Mouse (Mus musculus) heart, embryonic 16.5 days (tissue): ENCODE measurements around the gene Gtf2h2. TPM values are rescaled to one million over a fixed set of nuclear protein-coding genes. Genes with fewer than 3 reads are reported as not detected.
"Not testable (repeated sequence)": the region's sequence is repeated elsewhere in the genome, so short reads cannot be mapped to it uniquely, and the experiment has no call there.

Source experiments
- ATAC-seq: fragments of 200-750 bp; cut with Nextera tagmentation; replicated peaks from 2 replicates; pipeline ENCODE4 v1.8.0; 2017; ENCODE audit warnings: moderate number of reproducible peaks; ENCODE audit not compliant: insufficient read depth, low FRiP score; ENCODE audit errors: extremely low read depth
- H3K27ac ChIP-seq: fragments of 300-500 bp; sonication (generic); 2 replicates; pipeline ENCODE4 v1.5.1; 2014; ENCODE audit warnings: mild to moderate bottlenecking, low read length, control low read depth, moderate library complexity
- H3K27me3 ChIP-seq: fragments of 300-500 bp; sonication (generic); 2 replicates; pipeline ENCODE4 v1.6.1; 2014; ENCODE audit warnings: low read length, mixed read lengths; ENCODE audit not compliant: control insufficient read depth, insufficient read depth
- H3K36me3 ChIP-seq: fragments of 300-500 bp; sonication (generic); 2 replicates; pipeline ENCODE4 v1.6.1; 2014; ENCODE audit not compliant: control insufficient read depth, insufficient read depth
- H3K4me1 ChIP-seq: fragments of 300-500 bp; sonication (generic); 2 replicates; pipeline ENCODE4 v1.6.1; 2014; ENCODE audit warnings: low read length, mixed read lengths; ENCODE audit not compliant: control insufficient read depth, insufficient read depth
- H3K4me2 ChIP-seq: fragments of 300-500 bp; sonication (generic); 2 replicates; pipeline ENCODE4 v1.6.1; 2014; ENCODE audit warnings: low read depth, mild to moderate bottlenecking, control low read depth, low read length
- H3K4me3 ChIP-seq: fragments of 300-500 bp; sonication (generic); 2 replicates; pipeline ENCODE4 v1.5.1; 2014; ENCODE audit warnings: mild to moderate bottlenecking, control low read depth, low read length
- H3K9ac ChIP-seq: fragments of 300-500 bp; sonication (generic); 2 replicates; pipeline ENCODE4 v1.6.1; 2014; ENCODE audit warnings: low read length, control low read depth
- H3K9me3 ChIP-seq: fragments of 300-500 bp; sonication (generic); replicated peaks from 2 replicates; pipeline ENCODE4 v1.6.1; 2016; ENCODE audit warnings: low read length; ENCODE audit not compliant: control insufficient read depth
- WGBS: fragments of 180-500 bp; shearing (Covaris S2); extraction: QIAGEN DNeasy Blood & Tissue Kit; methylation state at CpG from one replicate; pipeline ENCODE4 v1.1.7; 2014; 5-methylcytosine and 5-hydroxymethylcytosine counted together
- polyA plus RNA-seq: library from polyadenylated mRNA; unstranded; fragments of >200 nt; fragmentation: Nextera tagmentation; extraction: Ambion mirVana; gene quantifications from 2 replicates; pipeline ENCODE4 v1.2.1, GENCODE M21; 2015

Gene Gtf2h2
- polyA plus RNA-seq, 1 experiment from 2014 or later = 44.3 TPM

DNA sequence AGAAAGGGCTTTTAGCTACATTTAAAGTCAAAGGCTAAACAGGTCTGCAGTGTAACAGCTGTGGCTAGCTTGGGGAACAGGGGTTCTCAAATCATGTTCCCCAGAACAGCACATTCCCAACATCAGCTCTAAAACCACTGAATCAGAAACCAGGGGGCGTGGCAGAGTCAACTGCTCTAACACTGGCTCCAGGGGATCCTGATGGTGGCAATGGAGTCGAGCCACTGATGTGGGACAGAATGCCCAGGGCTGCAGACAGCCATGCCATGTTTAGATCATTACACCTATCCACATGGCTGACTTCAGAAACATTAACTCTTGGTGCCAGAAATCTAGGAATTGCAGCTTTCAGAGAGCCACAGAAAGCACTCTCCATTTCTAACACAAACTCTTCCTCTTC is 26.8 kb upstream of the Gtf2h2 start:
- ATAC-seq = no peak
- H3K4me2 ChIP-seq = no peak overlapping the region
- no peaks in the 10 kb centered on the region for H3K36me3 ChIP-seq
- no peak overlapping the region for H3K9ac ChIP-seq
- no peaks in the 10 kb centered on the region; the same call in 1 of the 2 replicates for H3K4me1 ChIP-seq
- H3K4me3 ChIP-seq = no peak overlapping the region
- H3K9me3 ChIP-seq = no peaks in the 10 kb centered on the region
- H3K27ac ChIP-seq = no peak overlapping the region
- 60% methylated on average over 2 of the region's 2 CpGs for WGBS
- no peaks in the 10 kb centered on the region for H3K27me3 ChIP-seq

DNA sequence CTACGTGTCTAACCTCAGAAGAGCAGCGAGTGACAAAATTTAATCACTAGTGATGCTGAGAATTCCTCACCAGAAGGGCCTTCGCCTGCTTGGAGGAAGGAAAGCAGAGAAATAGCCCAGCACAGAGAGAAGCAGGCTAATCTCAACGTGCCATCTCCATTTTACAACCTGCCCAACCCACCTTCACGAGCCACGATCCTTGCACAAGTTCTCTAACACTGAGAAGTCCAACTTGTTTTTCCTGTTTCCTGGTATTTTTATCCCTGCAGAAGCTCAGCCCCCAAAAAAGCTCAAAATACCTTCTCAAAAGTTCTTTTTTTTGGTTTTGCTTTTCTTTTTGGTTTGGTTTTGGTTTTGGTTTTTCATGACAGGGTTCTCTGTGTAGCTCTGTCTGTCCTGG is 25.8 kb upstream of the Gtf2h2 start:
- no peaks in the 10 kb centered on the region for H3K9me3 ChIP-seq
- H3K27me3 ChIP-seq = no peaks in the 10 kb centered on the region
- H3K4me1 ChIP-seq = no peaks in the 10 kb centered on the region; the same call in 1 of the 2 replicates
- H3K9ac ChIP-seq = no peak overlapping the region
- H3K27ac ChIP-seq = no peak overlapping the region
- WGBS = 75% methylated on average over 6 of the region's 6 CpGs
- H3K4me2 ChIP-seq = no peak overlapping the region
- H3K36me3 ChIP-seq = no peaks in the 10 kb centered on the region
- ATAC-seq = no peak
- no peak overlapping the region for H3K4me3 ChIP-seq

DNA sequence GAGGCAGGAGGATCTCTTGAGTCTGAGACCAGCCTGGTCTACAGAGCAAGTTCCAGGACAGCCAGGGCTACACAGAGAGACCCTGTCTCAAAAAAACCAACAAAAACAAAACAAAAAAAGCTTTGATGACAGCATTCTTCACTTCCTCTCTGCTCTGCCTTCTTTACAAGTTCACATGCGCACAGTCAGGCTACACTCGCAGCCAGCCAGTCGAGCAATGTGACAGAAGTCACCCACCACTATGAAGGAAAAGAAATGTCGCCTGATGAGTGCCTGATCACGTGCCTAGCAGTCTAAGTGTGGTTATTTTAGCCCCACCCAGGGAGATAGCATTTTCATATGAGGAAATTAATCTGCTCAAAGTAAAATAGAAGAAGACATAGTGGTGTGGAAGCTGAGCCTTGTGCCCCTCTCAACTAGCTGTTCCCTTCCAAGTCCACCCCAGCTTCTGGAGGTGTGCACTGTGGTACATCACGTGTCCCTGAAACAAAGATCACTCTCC is 25.3 kb upstream of the Gtf2h2 start:
- 79% methylated on average over 6 of the region's 6 CpGs for WGBS
- Histone ChIP-seq H3K4me1 (no peaks in the 10 kb centered on the region; the same call in 1 of the 2 replicates), H3K27me3 (no peaks in the 10 kb centered on the region), H3K27ac (no peak overlapping the region), H3K9me3 (no peaks in the 10 kb centered on the region), H3K9ac (no peak overlapping the region), H3K4me2 (no peak overlapping the region), H3K36me3 (no peaks in the 10 kb centered on the region), H3K4me3 (no peak overlapping the region)
- no peak for ATAC-seq

DNA sequence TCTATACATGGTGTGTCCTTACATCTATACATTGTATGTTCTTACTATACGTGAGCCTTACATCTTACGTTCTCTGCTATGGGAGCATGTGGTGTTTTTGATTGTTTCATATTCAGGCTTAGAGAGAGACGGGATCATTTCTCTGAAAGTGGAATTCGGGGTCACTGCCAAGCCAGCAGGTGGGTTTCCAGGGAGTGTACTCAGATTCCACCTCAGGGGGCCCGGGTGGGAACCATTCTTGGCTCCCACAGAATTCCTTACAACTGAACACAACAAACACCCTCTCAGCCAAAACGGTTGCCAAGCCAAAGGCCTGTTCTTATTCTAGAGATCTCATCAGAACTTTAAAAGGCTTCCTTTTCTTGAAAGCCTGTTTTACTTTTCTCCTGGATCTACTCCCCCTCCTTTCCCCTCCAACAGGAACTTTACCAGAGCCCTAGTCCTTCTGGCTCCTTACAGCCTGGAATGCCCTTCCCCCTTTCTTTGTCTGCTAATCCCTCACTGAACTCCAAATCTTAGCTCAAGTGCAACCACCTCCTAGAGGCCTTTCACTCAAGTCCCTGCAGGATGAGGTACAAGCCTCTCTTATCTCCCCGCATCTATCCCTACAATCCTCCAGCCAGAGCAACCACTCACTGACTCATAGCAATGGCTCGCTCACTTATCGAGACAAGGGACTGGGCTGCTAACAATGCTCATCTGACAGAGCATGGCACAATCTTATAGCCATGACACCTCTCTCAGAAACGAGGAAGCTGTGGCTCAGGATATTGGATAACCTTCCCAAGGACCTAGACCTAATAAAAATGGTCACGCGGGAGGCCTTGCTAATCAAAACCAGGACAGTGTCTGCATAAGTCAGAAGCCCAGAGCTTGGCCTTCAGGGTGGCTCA is 24.1 kb upstream of the Gtf2h2 start:
- Histone ChIP-seq H3K4me3 (no peak overlapping the region), H3K36me3 (no peaks in the 10 kb centered on the region), H3K27ac (no peak overlapping the region), H3K4me1 (no peaks in the 10 kb centered on the region; the same call in 1 of the 2 replicates), H3K27me3 (no peaks in the 10 kb centered on the region), H3K9me3 (no peaks in the 10 kb centered on the region), H3K9ac (no peak overlapping the region), H3K4me2 (no peak overlapping the region)
- no peak for ATAC-seq
- WGBS = 54% methylated on average over 12 of the region's 12 CpGs

DNA sequence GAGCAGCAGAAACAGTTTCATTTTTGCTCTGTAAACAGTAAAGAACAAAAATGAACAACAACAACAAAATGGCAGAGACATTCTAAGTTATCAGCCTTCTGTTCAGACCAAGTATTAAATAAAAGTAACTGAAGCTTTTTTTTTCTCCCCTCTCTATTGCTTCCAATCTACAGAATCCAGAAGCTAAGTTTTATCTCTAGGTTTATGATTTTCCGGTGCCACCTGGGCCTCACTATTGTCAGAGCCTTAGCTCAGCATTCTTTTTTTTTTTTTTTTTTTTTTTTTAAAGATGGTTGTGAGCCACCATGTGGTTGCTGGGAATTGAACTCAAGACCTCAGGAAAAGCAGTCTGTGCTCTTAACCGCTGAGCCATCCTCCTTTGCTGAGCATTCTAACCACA is 20.4 kb upstream of the Gtf2h2 start:
- H3K4me1 ChIP-seq = no peaks in the 10 kb centered on the region; the same call in 1 of the 2 replicates
- no peak overlapping the region for H3K9ac ChIP-seq
- ATAC-seq = no peak
- 86% methylated on average over 2 of the region's 2 CpGs for WGBS
- H3K4me2 ChIP-seq = no peak overlapping the region
- no peak overlapping the region for H3K4me3 ChIP-seq
- no peaks in the 10 kb centered on the region for H3K27me3 ChIP-seq
- no peaks in the 10 kb centered on the region for H3K9me3 ChIP-seq
- H3K36me3 ChIP-seq = no peaks in the 10 kb centered on the region
- no peak overlapping the region for H3K27ac ChIP-seq

DNA sequence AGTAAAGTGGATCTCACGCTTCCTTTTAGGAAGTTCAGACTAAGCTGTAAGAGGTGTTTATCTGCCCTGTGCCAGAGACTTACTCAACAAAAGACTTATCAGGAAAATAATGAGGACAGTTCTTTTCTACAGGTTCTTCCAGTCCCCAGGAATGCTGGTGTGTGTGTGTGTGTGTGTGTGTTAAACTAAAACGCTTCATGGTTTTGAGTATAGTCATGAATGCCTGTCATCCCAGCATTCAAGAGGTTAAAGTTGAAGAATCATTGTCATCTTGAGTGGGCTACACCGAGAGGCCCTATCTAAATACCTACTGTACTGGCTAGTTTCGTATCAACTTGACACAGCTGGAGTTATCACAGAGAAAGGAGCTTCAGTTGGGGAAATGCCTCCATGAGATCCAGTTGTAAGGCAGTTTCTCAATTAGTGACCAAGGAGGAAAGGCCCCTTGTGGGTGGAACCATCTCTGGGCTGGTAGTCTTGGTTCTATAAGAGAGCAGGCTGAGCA is 19.5 kb upstream of the Gtf2h2 start:
- no peak for ATAC-seq
- Histone ChIP-seq H3K4me2 (no peak overlapping the region), H3K36me3 (no peaks in the 10 kb centered on the region), H3K9me3 (no peaks in the 10 kb centered on the region), H3K9ac (no peak overlapping the region), H3K27ac (no peak overlapping the region), H3K27me3 (no peaks in the 10 kb centered on the region), H3K4me1 (no peaks in the 10 kb centered on the region; the same call in 1 of the 2 replicates), H3K4me3 (no peak overlapping the region)
- 45% methylated on average over 4 of the region's 4 CpGs for WGBS

DNA sequence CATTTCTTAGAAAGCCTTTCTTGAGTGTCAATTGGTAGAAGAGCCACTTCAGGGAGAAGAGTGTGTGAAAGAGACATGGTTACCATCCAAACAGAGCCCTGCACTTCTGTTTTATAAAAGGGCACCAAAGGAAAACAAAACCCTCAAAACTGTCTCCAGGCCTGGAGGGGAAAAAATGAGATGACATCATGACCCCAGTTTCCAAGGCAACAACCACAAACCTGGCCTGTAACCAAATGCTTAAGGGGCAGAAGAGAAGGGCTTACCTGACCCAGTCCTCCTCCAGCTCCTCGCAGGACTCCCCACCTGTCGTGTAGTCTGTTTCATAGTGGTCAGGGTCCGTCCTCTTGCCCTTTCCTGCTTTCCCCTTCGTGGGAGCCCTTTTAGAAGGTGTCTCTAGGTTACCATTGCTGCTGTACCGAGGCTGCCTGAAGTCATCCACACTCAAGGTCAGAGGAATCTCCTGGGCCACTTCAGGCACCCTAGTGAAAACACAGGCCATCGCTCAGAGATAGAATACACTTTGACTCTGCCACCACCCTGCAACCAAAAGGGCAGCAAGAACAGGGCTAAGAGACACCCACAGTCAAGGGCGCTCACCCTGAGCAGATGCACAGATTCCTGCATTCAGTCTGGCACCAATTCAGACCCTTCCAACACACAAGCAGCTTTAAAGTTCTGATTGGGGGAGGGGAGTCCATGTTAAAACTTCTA is 18.9 kb upstream of the Gtf2h2 start:
- ATAC-seq = no peak
- WGBS = 56% methylated on average over 7 of the region's 7 CpGs
- no peak overlapping the region for H3K9ac ChIP-seq
- no peak overlapping the region for H3K27ac ChIP-seq
- no peaks in the 10 kb centered on the region for H3K9me3 ChIP-seq
- H3K4me1 ChIP-seq = no peaks in the 10 kb centered on the region
- H3K27me3 ChIP-seq = no peaks in the 10 kb centered on the region
- H3K4me3 ChIP-seq = no peak overlapping the region
- no peaks in the 10 kb centered on the region for H3K36me3 ChIP-seq
- no peak overlapping the region for H3K4me2 ChIP-seq

DNA sequence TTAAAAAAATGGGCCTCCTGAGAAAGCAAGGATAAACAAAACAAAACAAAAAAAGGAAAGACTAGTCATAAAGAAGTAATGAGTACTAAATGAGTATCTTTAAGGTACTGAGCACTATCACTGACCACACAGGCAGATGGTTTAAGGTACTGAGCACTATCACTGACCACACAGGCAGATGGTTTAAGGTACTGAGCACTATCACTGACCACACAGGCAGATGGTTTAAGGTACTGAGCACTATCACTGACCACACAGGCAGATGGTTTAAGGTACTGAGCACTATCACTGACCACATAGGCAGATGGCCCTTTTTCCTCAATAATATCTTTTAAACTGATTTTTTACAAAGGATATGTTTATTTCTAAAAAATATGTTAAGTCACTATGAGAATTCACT is 7.2 kb upstream of the Gtf2h2 start:
- H3K36me3 ChIP-seq, H3K9me3 ChIP-seq, H3K4me3 ChIP-seq, H3K27me3 ChIP-seq, H3K27ac ChIP-seq, ATAC-seq, H3K4me2 ChIP-seq, H3K9ac ChIP-seq, H3K4me1 ChIP-seq: not testable (repeated sequence)

DNA sequence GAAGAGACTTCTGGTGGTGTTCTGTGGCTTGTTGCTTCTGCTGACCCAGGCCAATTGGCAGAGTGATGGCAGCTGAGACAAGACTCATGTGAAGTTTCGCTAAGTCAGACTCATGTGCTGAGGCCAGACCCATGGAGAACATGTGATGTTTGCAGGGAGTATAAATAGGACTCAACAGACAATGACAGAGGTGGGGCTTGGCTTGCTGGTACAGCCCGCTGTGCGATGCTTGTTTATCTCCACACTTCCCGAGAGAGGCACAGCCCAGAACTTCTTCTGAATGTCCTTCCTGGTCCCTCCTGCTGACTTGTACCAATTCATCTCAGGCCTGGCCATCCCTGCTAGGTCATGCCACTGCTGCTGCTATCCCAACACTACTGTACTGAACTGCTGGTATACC is 3.0 kb upstream of the Gtf2h2 start:
- Histone ChIP-seq H3K9ac (no peak overlapping the region), H3K36me3 (no peaks in the 10 kb centered on the region), H3K27ac (no peak overlapping the region), H3K4me3 (no peak overlapping the region), H3K27me3 (no peaks in the 10 kb centered on the region), H3K4me2 (no peak overlapping the region), H3K9me3 (no peaks in the 10 kb centered on the region), H3K4me1 (peaks cover 5% of the 10 kb centered on the region)
- ATAC-seq = no peak
- WGBS = 58% methylated on average over 4 of the region's 4 CpGs
